Mouse (Mus musculus): Measurements from ENCODE around the gene Zfp410.
"Not testable (repeated sequence)": the region's sequence is repeated elsewhere in the genome, so short reads cannot be mapped to it uniquely, and the experiment has no call there.

The Zfp410 gene

DNA sequence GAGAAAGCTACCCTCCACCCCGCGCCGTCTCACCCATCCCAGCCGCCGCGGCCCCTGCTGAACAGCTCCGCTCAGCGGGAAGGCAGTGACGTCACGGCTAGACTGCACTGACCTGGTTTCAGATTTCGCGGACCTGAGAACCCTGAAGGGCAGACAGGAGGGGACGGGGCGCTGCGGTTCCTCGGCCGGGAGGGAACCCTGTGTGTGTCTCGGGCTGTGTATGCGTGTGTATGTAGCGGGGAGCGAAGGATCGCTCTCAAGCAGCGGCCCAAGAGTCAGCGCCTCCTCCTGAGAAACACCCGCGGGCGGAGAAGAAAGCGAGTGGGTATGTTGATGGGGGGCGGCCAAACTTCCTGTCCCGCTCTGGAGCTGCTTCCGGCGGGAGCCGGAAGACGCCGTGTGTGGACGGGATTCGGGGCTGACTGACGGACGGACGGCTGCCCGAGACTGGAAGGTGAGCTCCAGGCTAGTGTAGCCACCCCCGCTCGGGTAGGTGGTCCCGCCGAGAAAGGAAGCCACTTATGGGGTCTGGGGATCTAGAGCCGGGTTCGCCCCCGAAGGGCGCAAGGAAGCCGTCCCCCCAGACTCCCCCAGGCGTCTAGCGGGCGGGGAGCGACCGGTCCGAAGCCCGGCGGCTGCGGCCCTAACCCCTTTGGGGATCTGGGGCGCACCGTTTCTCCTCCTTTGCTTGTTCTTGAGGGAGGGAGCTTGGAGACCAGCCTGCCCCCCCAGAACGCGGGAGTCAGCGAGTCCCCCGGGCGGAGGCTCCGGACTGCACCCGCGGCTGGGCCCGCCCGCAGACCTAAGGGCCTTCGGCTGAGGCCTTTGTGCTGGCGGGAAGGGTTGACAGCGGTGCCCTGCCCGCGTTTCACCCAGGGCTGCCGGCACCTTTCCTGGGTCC is at the start of gene Zfp410:
Zfp410 (plus strand) TSS at position 132 of the 901 bp plus-strand sequence.
- DNase-seq (ENCODE audit: low spot score in 2 of 2): peak; percentile 74 to 81

DNA sequence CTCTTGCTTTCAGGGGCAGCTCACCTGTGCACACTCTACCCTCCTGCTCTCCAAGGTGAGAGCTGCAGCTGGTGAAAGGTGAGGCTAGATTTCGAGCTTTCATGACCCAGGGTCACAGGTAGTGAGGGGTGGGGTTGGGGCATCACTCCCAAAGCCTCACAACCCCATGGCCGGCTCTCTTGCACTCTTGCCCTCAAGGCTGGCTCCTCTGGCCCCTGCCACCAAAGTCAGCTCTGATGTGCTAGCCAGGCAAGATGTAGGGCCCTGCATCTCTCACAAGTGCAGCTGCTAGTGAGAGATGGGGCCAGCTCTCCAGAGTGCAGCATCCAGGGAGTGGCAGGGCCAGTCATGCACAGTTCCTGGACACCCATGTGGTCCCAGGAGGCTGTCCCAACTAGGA is 49.4 kb upstream of the Zfp410 start:
- no peak for DNase-seq (ENCODE audit: low spot score in 2 of 2)

DNA sequence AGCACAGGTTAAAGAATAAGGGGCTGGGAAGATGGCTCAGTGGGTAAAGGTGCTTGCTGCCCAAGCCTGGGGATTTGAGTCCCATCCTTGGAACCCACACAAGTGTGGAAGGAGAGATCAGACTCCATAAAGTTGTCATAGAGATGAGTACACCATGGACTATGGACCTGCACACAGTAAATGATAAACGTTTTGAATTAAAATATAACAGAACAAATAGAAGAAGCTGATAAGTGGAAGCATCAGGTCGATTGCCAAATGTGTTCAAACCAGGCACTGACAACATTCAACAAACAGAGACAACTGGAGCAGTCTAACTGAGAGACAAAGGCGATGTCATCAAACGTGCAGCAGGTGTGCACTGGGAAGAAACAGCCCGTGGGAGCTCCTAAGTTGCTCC is 43.3 kb upstream of the Zfp410 start:
- DNase-seq (ENCODE audit: low spot score in 2 of 2): no peak

DNA sequence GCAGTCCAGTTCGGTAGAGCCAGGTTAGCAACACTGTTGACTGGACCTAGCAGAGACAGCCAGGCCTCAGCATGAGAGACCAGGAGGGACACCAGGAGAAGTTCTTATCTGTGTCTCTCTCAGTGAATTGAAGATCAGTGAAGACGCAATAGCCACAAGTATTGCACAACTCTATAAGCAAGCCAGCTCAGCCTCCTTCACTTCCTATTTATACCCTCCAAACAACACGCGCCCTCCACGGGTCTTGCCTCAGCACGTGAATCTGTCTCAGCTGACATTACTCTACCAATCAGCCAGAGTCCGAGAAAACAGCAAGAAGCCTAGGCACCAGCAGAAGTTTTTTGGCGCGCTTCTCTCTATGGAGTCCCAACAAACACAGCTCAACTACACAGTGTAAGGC is 41.4 kb upstream of the Zfp410 start:
- no peak for DNase-seq (ENCODE audit: low spot score in 2 of 2)

DNA sequence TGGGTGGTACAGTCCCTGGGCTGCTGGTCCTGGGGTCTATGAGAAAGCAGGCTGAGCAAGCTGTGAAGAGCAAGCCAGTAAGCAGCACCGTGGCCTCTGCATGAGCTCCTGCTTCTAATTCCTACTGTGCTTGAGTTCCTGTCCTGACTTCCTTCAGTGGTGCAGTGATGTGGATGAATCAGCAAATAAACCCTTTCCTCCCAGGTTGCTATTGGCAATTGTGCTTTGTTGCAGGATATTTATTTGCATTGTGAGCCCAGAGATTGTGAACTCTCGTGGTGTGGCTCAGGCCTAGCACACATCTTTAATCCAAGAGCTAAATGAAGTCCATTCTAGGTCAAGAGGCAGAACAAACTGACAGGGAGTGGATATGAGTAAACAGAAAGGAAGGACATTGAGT is 40.4 kb upstream of the Zfp410 start:
- DNase-seq (ENCODE audit: low spot score in 2 of 2): no peak

DNA sequence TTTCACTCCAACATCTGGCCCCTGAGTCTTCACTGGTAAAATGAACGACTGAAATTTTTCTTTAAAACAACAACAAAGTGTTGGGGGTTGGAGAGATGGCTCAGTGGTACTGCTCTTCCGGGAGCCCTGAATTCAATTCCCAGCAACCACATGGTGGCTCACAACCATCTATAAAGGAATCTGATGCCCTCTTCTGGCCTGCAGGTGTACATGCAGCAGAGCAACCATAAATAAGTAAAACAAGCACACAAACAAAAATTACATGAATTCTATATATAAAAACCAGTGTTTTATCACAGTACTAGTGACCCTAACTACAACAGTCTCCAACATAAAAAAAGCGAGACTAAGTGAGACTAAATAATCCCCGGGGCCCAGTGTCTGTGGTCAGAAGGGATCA is 39.9 kb upstream of the Zfp410 start:
- DNase-seq (ENCODE audit: low spot score in 2 of 2): no peak

DNA sequence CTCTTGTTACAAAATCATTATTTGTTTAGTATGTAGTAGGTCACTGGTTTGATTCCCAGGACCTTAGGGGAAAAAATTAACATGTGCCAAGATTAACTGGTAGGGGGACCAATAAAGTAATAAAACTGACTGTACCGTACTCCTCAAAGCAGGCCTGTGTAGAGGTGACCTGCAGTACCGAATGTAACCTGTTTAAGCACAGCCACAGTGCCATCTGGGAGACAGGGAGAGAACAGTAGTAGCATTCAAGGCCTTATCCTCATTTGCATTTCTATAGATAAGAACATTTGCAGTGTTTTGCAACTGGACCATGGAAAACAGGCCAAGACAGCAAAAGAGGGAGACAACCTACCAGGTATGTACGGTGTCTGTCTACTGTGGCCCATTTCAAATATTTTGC is 38.8 kb upstream of the Zfp410 start:
- no peak for DNase-seq (ENCODE audit: low spot score in 2 of 2)

DNA sequence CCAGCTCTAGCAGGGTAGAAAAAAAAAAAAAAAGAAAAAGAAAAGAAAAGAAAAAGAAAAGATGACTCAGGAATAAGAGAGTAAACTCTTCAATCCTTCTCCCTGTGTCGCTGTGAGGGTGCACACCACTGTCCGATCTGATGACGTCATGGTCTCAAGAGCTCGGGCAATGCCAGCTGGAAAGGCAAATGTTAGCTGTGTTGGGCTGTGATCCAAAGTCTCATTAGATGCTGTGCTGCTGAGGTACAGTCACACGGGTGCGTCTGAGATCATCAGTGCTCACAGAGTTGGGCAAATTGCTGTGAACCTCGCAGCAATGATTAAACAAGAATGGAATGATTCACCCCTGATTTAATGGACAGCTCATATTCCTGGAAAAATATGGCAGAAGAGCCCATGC is 37.8 kb upstream of the Zfp410 start:
- DNase-seq (ENCODE audit: low spot score in 2 of 2): no peak

DNA sequence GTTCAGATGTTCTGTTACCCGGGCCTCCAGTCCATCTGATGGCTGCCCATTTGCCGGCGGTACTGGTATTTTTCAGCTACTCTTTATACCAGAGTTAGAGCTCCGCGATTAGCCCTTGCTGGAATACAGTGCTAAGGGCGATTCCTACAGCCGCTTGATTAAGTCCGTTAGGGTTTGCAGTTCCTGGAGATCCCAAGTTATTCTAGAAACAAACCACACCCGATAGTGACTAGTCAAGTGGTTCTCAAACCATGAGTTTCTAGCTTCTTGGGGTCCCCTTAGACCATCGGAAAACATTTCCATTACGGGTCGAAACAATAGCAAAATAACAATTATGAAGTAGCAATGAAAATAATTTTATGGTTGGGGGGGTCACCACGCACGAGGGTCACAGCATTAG is 32.3 kb upstream of the Zfp410 start:
- no peak for DNase-seq (ENCODE audit: low spot score in 2 of 2)

DNA sequence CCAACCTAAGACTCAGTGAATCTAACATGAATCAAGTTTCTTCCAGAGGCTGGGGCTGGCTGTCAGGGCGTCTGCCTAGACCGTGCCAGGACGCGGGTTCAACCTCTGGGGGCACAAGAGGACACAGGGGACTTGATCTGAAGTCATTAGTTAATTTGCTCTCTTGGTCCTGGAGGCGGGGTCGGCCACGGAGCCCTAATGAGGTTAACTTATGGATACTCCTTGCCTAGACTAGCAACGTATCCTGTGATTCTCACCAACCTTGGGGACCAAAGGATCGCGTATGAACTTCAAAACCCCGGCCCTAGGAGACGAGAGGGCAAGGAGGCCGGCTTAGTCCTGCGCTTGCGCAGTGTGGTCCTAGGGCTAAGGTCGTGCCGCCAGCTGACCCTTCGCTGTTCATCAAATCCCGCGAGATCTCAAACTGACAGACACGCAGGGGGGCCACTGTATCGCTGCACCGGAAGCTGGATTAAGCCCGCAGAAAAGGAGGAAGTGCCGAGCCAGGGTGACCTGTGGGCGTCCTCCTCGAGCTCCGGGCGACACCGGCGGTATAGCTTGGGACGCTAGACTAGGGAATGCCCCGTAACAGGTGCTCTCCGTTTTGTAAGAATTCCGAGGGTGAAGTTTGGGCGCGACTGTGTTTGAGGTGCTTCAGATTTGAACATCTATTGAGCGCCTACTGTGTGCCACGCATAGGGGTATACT is 31.6 kb upstream of the Zfp410 start, which contains the start of gene Ptgr2:
Ptgr2 (plus strand) TSS at position 348 of the 708 bp plus-strand sequence.
- peak; percentile 85 to 86 for DNase-seq (ENCODE audit: low spot score in 2 of 2)

DNA sequence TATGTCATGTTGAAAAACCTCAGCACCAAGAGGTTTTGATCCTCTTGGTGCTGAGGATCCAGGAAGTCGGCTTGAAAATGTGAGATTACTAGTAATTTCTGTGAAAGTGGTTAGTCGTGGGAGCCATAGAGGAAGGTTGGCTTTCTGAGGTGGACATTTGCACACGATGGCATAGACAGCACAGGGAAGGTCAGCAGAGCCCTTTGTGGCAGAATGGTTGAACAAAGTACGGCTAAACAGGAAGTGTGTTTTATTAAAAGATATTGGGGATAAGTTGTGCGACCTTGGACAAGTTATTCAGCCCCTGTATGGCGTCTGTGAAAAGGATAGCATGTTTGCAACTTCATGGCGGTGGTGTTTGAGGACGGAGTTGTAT is 31.1 kb upstream of the Zfp410 start:
- DNase-seq (ENCODE audit: low spot score in 2 of 2): no peak

DNA sequence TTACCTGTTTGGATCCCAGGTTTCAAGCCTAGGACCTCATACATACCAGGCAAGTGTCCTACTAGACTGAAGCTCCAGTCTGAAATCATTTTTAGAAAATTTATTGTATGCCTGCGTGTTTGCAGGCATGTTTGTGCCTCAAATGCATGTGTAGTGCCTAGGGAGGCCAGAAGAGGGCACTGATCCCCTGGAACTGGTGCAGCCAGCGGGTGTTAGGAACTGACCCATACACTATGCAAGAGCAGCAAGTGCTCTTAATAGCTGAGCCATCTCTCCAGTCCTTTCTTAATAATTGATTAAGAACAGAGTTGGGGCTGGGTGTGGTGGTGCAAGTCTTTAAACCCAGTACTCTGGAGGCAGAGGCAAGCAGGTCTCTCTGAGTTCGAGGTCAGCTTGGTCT is 28.2 kb upstream of the Zfp410 start:
- DNase-seq (ENCODE audit: low spot score in 2 of 2): no peak

DNA sequence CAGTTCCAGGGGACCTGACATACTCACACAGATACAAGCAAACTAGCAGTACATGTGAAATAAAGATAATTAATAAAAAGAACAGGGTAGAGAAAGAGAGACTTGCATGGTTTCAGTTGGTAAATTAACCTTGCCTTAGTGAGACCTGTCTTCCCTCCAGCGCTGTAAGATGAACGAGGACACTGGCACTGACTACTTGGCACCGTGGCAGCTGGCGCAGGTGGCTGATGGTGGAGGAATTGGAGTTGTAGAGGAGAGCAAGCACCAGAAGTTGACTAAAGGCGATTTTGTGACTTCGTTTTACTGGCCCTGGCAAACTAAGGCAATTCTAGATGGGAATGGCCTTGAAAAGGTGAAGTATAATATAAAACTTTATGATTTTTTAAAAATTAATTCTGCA is 18.8 kb upstream of the Zfp410 start:
- DNase-seq (ENCODE audit: low spot score in 2 of 2): no peak

DNA sequence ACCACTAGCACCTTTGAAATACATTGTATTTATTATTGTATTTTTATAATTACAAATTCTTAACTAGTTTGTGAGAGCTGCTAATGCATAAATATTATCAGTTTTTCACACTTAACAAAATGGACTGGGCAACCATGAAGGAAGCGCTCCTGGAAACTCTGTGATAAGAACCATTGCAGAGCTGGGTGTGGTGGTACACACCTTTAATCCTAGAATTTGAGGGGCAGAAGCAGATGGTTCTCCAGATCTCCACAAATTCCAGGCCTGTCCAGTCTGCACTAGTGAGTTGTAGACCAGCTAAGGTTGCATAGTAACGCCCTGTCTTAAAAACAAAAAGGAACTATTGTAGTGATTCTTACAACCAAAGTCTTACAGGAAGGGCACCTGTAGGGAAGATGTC is 17.4 kb upstream of the Zfp410 start:
- no peak for DNase-seq (ENCODE audit: low spot score in 2 of 2)

DNA sequence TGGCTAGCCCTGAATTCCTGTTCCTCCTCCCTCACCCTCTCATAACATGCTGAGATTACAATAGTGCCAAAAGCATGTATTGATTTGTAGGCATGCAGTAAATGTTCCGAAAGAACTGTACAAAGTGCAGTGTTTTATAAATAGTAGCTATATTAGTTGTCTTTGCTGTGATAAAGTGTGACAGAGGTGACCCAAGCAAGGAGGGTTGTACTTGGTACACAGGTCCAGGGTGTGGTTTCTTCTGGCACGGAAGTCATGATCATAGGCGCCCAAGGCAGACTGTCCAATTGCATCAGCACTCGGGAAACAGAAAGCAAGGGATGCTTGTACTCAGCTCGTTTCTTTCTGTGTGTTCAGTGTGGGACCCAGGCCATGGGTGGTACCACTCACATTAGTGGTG is 12.6 kb upstream of the Zfp410 start:
- DNase-seq (ENCODE audit: low spot score in 2 of 2): no peak

DNA sequence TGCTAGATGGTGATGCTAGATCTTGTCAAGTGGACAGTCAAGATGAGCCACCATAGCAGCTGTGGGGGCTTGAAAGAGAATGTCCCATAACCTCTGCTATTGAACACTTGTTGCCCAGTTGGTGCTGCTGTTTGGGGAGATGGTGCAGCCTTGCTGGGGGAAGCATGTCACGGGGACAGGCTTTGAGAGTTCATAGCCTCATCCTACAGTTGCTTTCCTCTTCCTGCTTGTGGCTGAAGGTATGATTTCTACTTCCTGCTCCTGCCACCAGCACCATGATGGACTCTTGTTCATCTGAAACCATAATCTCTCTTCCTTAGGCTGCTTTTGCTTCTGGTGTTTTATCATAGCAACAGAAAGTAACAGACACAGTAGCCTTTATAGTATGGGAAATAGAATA is 12.1 kb upstream of the Zfp410 start:
- no peak for DNase-seq (ENCODE audit: low spot score in 2 of 2)

DNA sequence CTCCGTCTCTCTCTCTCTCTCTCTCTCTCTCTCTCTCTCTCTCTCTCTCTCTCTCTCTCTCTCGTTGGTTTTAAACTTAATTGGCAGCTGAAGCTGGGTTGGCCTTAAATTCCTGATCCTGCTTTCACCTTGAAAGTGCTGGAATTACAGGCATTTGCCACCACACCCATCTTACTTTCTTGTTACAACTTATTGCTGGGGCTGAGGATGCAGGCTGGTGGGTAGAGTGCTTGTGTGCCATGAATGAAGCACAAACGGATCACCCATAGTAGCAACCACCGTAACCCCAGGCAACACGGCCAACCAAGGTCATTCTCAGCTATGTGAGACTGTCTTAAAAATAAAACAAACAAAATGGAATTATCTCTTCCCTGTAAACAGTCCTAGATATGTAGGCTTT is 5.3 kb upstream of the Zfp410 start:
- DNase-seq (ENCODE audit: low spot score in 2 of 2): no peak

DNA sequence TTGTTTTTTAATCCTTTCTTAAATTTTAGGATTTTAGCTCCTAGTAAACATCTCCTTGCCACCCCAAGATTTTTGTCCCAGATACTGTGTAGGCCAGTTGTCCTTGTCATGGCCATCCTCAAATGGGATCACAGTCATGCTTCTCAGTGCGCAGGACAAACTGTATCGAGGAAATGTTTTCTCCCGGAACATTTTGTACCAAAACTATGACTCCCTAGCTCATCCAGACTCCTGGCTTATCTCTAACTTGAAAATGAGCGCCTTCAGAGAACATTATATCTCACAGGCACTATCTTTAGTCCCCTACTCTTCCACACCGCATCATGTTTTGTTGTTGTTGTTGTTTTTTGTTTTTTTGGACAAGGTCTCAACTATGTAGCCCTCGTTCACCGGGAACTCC is 646 bp upstream of the Zfp410 start:
- DNase-seq (ENCODE audit: low spot score in 2 of 2): no peak

DNA sequence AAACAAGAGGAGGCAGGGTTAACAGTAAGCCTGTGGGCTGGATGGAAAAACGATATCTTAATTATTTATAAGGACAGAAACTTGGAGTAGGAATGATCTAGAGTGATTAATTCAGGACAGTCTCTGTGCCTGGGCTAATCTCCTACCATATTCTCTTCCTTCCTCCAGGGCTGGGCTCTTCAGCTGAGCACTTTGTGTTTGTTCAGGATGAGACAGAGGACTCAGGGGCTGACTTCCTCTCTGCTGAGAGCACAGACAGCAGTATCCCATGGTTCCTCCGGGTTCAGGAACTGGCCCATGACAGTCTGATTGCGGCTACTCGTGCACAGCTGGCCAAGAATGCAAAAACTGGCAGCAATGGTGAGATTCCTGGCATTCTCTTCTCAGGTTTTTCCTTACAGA is 10.5 kb downstream of the Zfp410 start:
- no peak for DNase-seq (ENCODE audit: low spot score in 2 of 2)

DNA sequence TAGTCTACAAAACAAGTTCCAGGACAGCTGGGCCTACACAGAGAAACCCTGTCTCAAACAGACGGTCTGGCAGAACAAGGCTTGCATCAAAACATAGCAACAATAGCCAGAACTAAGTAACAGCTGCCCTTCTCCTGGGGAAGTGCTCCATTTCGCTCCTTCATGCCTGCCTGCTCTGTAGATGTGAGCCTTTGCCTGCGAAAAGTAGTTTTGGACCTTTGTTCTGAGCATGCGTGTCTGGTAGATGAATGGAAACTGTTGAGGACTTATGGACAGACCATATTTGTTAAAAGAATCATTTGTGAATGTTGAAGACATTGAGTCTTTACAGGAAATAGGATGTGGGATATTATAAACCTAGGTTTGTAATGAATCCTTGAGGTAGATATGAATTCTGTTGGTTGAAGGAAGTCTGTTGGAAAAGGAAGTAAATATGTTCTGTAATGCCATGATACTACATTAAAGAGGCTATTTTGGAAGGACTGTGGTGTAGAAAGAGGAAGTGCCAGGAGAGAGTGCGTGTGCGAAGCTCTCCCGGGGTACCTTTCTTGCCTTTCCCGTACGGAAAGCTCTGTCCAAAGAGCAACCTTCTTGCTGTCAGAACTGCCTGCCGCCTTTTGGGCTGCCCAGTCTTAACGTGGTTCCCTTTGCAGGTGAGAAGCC is 20.4 kb downstream of the Zfp410 start:
- no peak for DNase-seq (ENCODE audit: low spot score in 2 of 2)

DNA sequence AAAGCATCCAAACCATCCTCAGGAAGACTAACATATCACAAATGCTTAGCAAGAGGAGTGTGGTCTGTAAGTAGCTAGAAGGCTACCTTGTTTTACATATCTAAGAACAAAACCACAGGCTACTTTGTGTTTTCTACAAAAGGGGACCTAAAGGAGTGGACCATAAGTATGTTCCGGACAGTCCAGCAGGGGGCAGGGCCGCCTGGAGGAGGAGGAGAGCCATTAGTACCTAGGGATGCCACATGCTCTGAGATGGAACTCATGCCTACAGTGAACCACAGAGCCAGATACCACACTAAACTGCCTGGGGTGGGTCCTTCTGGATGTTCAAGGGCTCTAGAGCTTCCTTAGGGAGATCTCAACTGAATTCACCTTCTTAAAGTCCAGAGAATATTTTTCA is 30.5 kb downstream of the Zfp410 start:
- no peak for DNase-seq (ENCODE audit: low spot score in 2 of 2)

DNA sequence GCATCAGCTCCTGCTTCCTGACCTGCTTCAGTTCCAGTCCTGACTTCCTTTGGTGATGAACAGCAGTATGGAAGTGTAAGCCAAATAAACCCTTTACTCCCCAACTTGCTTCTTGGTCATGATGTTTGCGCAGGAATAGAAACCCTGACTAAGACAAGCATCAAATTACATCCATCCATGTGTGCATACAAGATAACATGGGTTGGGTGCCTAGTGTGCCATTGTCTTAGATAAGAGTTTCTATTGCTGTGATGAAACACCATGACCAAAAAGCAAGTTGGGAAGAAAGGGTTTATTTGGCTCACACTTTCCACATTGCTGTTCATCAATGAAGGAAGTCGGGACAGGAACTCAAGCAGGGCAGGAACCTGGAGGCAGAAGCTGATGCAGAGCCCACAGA is 42.0 kb downstream of the Zfp410 start:
- not testable (repeated sequence) for DNase-seq (ENCODE audit: low spot score in 2 of 2)
